Mouse (Mus musculus) hindbrain, embryonic 16.5 days (tissue): ENCODE data around the gene Bmp10. TPM values are rescaled to one million over a fixed set of nuclear protein-coding genes. Genes with fewer than 3 reads are reported as not detected.
"Not testable (repeated sequence)": the region's sequence is repeated elsewhere in the genome, so short reads cannot be mapped to it uniquely, and the experiment has no call there.

Experiments
- ATAC-seq: fragments of 200-750 bp; cut with Nextera tagmentation; 2 replicates; pipeline ENCODE4 v1.8.0; 2017; ENCODE audit warnings: moderate TSS enrichment, moderate library complexity
- H3K27ac ChIP-seq: fragments of 300-500 bp; sonication (generic); 2 replicates; pipeline ENCODE4 v1.5.1; 2014; ENCODE audit warnings: low read depth, mild to moderate bottlenecking, control low read depth, low read length, moderate library complexity
- H3K27me3 ChIP-seq: fragments of 300-500 bp; sonication (generic); replicated peaks from 2 replicates; pipeline ENCODE4 v1.6.1; 2014; ENCODE audit warnings: low read length; ENCODE audit not compliant: control insufficient read depth, insufficient read depth
- H3K36me3 ChIP-seq: fragments of 300-500 bp; sonication (generic); 2 replicates; pipeline ENCODE4 v1.6.1; 2014; ENCODE audit warnings: mild to moderate bottlenecking, low read length, moderate library complexity, mixed read lengths; ENCODE audit not compliant: control insufficient read depth, insufficient read depth
- H3K4me1 ChIP-seq: fragments of 300-500 bp; sonication (generic); 2 replicates; pipeline ENCODE4 v1.6.1; 2014; ENCODE audit warnings: low read depth, low read length; ENCODE audit not compliant: control insufficient read depth, insufficient read depth
- H3K4me2 ChIP-seq: fragments of 300-500 bp; sonication (generic); 2 replicates; pipeline ENCODE4 v1.6.1; 2014; ENCODE audit warnings: mild to moderate bottlenecking, low read length, control low read depth, moderate library complexity
- H3K4me3 ChIP-seq: fragments of 300-500 bp; sonication (generic); 2 replicates; pipeline ENCODE4 v1.5.1; 2014; ENCODE audit warnings: mild to moderate bottlenecking, low read length, control low read depth, moderate library complexity
- H3K9ac ChIP-seq: fragments of 300-500 bp; sonication (generic); 2 replicates; pipeline ENCODE4 v1.6.1; 2014; ENCODE audit warnings: low read depth, mild to moderate bottlenecking, control low read depth, low read length, moderate library complexity
- H3K9me3 ChIP-seq: fragments of 300-500 bp; sonication (generic); 2 replicates; pipeline ENCODE4 v1.6.1; 2014; ENCODE audit warnings: mild to moderate bottlenecking, low read length, moderate library complexity; ENCODE audit not compliant: control insufficient read depth
- WGBS: fragments of 180-500 bp; shearing (Covaris S2); extraction: QIAGEN DNeasy Blood & Tissue Kit; methylation state at CpG from one replicate; pipeline ENCODE4 v1.1.7; 2014; 5-methylcytosine and 5-hydroxymethylcytosine counted together
- polyA plus RNA-seq: library from polyadenylated mRNA; unstranded; fragments of >200 nt; fragmentation: Nextera tagmentation; extraction: Ambion mirVana; gene quantifications from 2 replicates; pipeline ENCODE4 v1.2.1, GENCODE M21; 2015

Bmp10 gene
- polyA plus RNA-seq, 1 experiment from 2014 or later, result not detected

DNA sequence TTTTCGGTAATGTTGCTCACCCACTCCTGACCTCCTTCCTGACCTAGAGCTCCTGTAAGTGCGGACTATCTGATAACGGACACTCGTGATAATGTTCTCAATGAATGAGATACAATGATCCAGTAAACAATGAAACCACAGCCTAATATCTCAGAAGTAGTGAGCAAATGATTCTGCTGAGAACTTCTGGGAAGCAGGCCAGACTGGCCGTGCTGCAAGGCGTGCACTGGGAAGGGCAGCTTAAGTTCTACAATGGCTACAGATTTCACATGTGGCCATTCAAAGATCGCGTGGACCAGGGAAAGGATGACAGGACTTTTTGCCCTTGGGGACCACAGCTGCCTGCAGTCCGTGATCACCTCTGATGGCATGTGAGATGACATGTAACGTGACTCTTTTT, 39.6 kb downstream of the Bmp10 start:
- no peak overlapping the region for H3K4me3 ChIP-seq
- peaks cover 3% of the 10 kb centered on the region for H3K4me1 ChIP-seq
- whole genome bisulfite sequencing, result 88% methylated on average over 10 of the region's 10 CpGs
- no peaks in the 10 kb centered on the region for H3K27me3 ChIP-seq
- H3K9me3 ChIP-seq, result no peaks in the 10 kb centered on the region
- no peak overlapping the region for H3K27ac ChIP-seq
- no peak overlapping the region for H3K9ac ChIP-seq
- no peak overlapping the region for H3K4me2 ChIP-seq
- H3K36me3 ChIP-seq, result no peaks in the 10 kb centered on the region
- no peak for ATAC-seq

DNA sequence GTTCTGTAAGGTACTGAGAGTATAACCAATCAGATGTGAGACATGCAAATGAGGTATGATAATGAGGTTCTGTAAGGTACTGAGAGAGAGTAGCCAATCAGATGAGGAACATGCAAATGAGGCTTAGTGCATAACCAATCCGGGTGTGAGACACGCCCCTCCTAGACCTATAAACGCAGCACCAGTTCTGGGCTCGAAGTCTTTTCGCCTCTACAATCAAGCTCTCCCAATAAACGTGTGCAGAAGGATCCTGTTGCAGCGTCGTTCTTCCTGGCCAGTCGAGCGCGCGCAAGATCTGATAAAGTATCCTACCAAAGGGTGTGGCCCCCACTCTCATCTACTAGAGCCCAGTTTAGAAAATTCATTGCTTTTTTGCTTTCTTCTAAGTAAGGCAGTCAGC, 41.3 kb downstream of the Bmp10 start:
- H3K27ac ChIP-seq, H3K36me3 ChIP-seq, H3K4me2 ChIP-seq, H3K27me3 ChIP-seq, H3K4me3 ChIP-seq, H3K9ac ChIP-seq, H3K9me3 ChIP-seq, H3K4me1 ChIP-seq, ATAC-seq: not testable (repeated sequence)
- WGBS, result 92% methylated on average over 12 of the region's 12 CpGs

DNA sequence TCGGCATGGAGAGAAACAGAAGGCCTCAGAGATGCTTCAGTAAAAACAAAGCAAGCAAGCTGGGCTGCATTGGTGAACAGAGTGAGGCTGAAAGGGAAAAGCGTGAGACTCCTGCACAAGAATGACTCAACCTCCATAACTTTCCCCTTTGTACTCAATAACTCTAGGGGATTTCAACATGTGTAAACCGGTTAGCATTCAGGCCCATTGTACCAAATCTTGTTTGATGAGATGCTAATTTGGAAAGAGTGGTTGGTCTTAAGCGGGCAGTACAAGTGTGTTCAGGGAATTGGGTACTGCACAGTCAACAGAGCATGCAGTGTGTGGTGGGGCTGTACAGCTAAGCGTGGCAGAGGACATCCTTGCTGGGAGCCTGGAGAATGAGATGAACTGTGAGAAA, 46.4 kb downstream of the Bmp10 start:
- 83% methylated on average over 5 of the region's 5 CpGs for WGBS
- Histone ChIP-seq H3K27me3 (no peaks in the 10 kb centered on the region), H3K36me3 (no peaks in the 10 kb centered on the region), H3K9ac (no peak overlapping the region), H3K9me3 (no peaks in the 10 kb centered on the region), H3K4me2 (no peak overlapping the region), H3K4me1 (no peaks in the 10 kb centered on the region), H3K27ac (no peak overlapping the region), H3K4me3 (no peak overlapping the region)
- no peak for ATAC-seq

- H3K4me3 ChIP-seq, result no peak overlapping the region
- H3K4me2 ChIP-seq, result no peak overlapping the region
- WGBS, result 41% methylated on average over 4 of the region's 4 CpGs
- no peaks in the 10 kb centered on the region for H3K9me3 ChIP-seq
- H3K36me3 ChIP-seq, result no peaks in the 10 kb centered on the region
- ATAC-seq, result no peak
- H3K9ac ChIP-seq, result no peak overlapping the region
- H3K27me3 ChIP-seq, result no peaks in the 10 kb centered on the region
- peaks cover 2% of the 10 kb centered on the region; the same call in 1 of the 2 replicates for H3K4me1 ChIP-seq
- no peak overlapping the region for H3K27ac ChIP-seq
Observed at GRCm38 (mm10) chr6:87478847-87479246, 50.1 kb downstream of the Bmp10 start.

DNA sequence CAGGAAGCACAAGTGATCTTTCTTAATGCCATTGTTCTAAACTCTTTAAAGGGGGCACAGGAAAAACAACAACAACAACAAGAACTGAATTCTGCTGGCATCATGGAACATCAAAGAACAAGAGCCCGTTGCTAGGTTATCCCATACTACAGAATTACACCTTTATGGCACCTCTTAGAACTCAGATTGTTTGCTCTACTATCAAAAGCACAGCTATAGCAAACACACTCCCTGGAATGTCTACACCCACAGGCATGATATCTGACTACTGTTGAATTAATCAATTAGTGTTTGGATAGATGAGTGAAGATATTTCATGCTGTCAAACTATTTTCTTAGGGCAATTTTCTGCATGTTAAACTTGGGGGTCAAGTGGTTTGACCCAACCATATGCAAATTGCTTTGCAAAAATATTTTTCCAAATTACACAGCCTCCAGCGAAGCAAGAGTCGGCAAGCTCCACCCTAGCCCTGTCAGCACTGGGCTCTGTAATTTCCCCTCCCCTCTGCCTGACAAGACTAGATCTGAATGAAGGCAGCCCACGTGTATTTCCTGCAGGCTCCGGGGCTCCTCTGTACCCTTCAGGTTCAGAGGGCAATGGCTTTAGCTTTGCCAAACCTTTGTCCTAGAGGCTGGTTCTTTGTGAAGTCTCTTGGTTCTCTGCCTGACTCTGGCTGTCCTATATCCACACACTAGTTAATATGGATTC, 50.7 kb downstream of the Bmp10 start:
- Histone ChIP-seq H3K9me3 (no peaks in the 10 kb centered on the region), H3K27me3 (no peaks in the 10 kb centered on the region), H3K36me3 (no peaks in the 10 kb centered on the region), H3K9ac (no peak overlapping the region), H3K27ac (no peak overlapping the region), H3K4me1 (peaks cover 2% of the 10 kb centered on the region; the same call in 1 of the 2 replicates), H3K4me3 (no peak overlapping the region), H3K4me2 (no peak overlapping the region)
- no peak for ATAC-seq
- WGBS, result 60% methylated on average over 5 of the region's 5 CpGs

DNA sequence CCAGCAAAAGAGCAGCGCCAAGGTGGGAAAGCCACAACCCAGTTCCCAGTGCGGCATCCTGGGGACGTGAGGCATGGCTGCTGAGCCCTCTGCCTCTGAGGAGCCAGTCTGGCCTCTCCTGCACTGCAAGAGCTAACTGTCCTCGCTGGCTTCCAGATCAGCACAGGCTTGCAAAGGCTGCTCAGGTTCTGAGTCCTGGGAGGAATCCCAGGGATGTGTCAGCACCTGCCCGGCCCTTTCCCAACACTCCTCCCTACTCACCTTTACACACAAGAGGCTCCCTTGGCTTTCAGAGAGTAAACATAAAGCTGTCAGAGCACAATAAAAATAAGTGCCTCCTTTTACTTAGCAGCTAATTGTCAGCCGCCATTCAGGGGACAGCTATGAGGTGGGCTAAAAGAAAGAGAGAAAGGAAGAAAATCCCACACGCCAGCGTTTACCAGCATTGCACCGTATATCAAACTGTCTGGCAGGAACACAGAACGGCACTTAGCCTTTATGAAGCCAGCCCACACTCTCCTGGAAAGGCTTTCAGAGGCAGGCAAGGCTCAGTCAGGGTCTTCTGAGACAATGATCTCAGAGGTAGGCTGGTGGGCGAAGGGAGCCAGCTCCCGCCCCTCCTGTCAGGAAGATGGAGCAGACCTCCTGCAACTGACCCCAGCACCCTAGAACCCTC, 54.6 kb downstream of the Bmp10 start:
- no peak for ATAC-seq
- Histone ChIP-seq H3K27ac (no peak overlapping the region), H3K9ac (peak overlapping the region; percentile 28; the same call in 1 of the 2 replicates), H3K9me3 (no peaks in the 10 kb centered on the region), H3K27me3 (no peaks in the 10 kb centered on the region), H3K4me1 (peaks cover 2% of the 10 kb centered on the region; the same call in 1 of the 2 replicates), H3K4me3 (no peak overlapping the region), H3K4me2 (no peak overlapping the region), H3K36me3 (no peaks in the 10 kb centered on the region)
- WGBS, result 59% methylated on average over 12 of the region's 12 CpGs

GRCm38 (mm10) chr6:87483900-87484289, 55.1 kb downstream of the Bmp10 start:
- Histone ChIP-seq H3K4me1 (peaks cover 2% of the 10 kb centered on the region; the same call in 1 of the 2 replicates), H3K9ac (no peak overlapping the region), H3K9me3 (no peaks in the 10 kb centered on the region), H3K4me3 (no peak overlapping the region), H3K4me2 (no peak overlapping the region), H3K27ac (no peak overlapping the region), H3K36me3 (no peaks in the 10 kb centered on the region), H3K27me3 (no peaks in the 10 kb centered on the region)
- 76% methylated on average over 3 of the region's 3 CpGs for WGBS
- no peak for ATAC-seq

DNA sequence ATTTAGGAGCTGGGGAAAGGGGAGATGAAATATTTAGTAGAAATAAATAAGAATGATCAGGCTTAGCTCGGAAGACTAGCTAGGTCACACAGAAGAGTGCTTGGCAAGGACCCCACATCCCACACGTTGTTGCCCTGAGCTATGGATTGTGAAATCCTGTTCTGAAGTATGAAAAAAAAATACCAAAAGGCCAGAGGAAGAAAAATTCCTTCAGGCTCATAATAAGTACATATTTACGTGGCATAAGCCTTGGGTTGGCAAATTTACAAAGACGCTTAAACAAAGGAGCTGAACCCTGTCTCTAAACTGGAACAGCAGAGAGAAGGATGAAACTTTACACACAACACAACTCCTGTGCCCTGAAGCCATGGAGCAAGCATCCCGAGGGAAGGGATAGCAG, 56.0 kb downstream of the Bmp10 start:
- no peak overlapping the region for H3K9ac ChIP-seq
- H3K27me3 ChIP-seq, result no peaks in the 10 kb centered on the region
- no peak overlapping the region for H3K4me2 ChIP-seq
- ATAC-seq, result no peak
- no peak overlapping the region for H3K27ac ChIP-seq
- no peaks in the 10 kb centered on the region for H3K9me3 ChIP-seq
- no peaks in the 10 kb centered on the region for H3K36me3 ChIP-seq
- H3K4me3 ChIP-seq, result no peak overlapping the region
- 75% methylated on average over 5 of the region's 5 CpGs for WGBS
- peaks cover 2% of the 10 kb centered on the region; the same call in 1 of the 2 replicates for H3K4me1 ChIP-seq
